Mouse (Mus musculus): Measurements from ENCODE around the gene Tcaf2. TPM values are rescaled to one million over a fixed set of nuclear protein-coding genes. Genes with fewer than 3 reads are reported as not detected.
A peak's percentile ranks its signal among the peaks of the same experiment; 100 is the strongest.

Tcaf2 gene
- total and polyA plus RNA-seq, 3 experiments: 1.1 to 3.6 (median 2.7) TPM

- intact Hi-C loops (cut with DNase I): no loop called here
- Histone ChIP-seq H3K4me3 (no peak overlapping the region), H3K4me1 (ENCODE audit: control insufficient read depth, insufficient read depth, low read length) (no peaks in the 10 kb centered on the region), H3K27me3 (ENCODE audit: control insufficient read depth, insufficient read depth, low read length) (no peaks in the 10 kb centered on the region), H3K36me3 (ENCODE audit: control insufficient read depth, insufficient read depth, low read length) (no peaks in the 10 kb centered on the region), H3K9ac (ENCODE audit: low read depth, low read length) (no peak overlapping the region), H3K27ac (no peak overlapping the region), H3K79me2 (replicated peaks; ENCODE audit: control insufficient read depth, insufficient read depth, low read length) (no peaks in the 10 kb centered on the region)
- no peak for DNase-seq
- WGBS: 68% methylated on average over 4 of the region's 4 CpGs
- TF ChIP-seq CTCF (IDR thresholded peaks at IDR 0.05) (peak; percentile 33), EP300 (IDR thresholded peaks at IDR 0.05; ENCODE audit: insufficient read depth, low read depth, low read length) (no peak), POLR2A (IDR thresholded peaks at IDR 0.05; ENCODE audit: insufficient read depth, low read depth, low read length) (no peak)
Observed at GRCm38 (mm10) chr6:42631395-42631794, 13.7 kb downstream of the Tcaf2 start.

DNA sequence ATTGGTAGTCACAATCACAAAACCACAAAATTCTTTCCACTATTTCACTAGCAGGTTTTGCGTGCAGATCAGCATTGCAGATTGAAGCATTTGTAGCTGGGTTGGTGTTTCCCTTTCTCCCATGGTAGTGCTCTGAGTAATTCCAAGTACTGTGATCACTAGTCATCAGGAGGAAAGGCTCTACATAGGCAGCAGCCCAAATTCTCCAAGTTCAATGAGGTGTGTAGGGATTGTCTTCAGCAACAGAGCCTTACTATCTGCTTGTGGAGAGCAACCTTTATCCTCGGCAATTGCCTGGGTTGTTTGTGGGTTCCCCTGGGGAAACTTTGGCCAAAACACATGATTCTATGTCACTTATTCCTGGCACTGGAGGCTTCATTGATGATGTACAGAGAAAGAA is 28.1 kb downstream of the Tcaf2 start:
- DNase-seq: no peak
- Histone ChIP-seq H3K27me3 (ENCODE audit: control insufficient read depth, insufficient read depth, low read length) (no peaks in the 10 kb centered on the region), H3K27ac (no peak overlapping the region), H3K79me2 (replicated peaks; ENCODE audit: control insufficient read depth, insufficient read depth, low read length) (no peaks in the 10 kb centered on the region), H3K4me1 (ENCODE audit: control insufficient read depth, insufficient read depth, low read length) (no peaks in the 10 kb centered on the region), H3K36me3 (ENCODE audit: control insufficient read depth, insufficient read depth, low read length) (no peaks in the 10 kb centered on the region), H3K4me3 (no peak overlapping the region), H3K9ac (ENCODE audit: low read depth, low read length) (no peak overlapping the region)
- intact Hi-C loops (cut with DNase I): loop anchor here (10.0 kb wide), 1 partner anchor 248 kb away; no protein-coding TSS in a partner anchor
- 72% methylated on average over 2 of the region's 2 CpGs for WGBS
- TF ChIP-seq CTCF (IDR thresholded peaks at IDR 0.05) (no peak), EP300 (IDR thresholded peaks at IDR 0.05; ENCODE audit: insufficient read depth, low read depth, low read length) (no peak), POLR2A (IDR thresholded peaks at IDR 0.05; ENCODE audit: insufficient read depth, low read depth, low read length) (no peak)

DNA sequence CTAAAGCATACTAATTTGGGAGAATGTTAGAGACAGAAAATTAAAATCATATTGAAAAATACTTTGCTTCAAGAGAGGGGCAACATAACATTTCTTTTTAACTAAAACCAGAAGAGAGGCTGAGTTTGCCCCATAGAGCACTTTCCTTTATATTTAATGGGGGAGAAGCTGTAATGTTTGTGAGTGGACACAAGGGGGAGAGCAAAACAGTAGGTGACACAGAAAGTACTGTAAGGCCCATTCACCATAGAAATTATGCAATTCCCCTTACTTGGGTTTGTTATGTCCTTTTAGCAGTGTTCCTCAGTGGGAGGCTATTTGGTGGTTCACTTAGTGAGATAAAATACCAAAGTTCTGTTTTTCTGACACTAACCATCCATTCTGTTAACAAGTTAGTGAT is 32.8 kb downstream of the Tcaf2 start:
- TF ChIP-seq CTCF (IDR thresholded peaks at IDR 0.05) (peak; percentile 82), POLR2A (IDR thresholded peaks at IDR 0.05; ENCODE audit: insufficient read depth, low read depth, low read length) (no peak), EP300 (IDR thresholded peaks at IDR 0.05; ENCODE audit: insufficient read depth, low read depth, low read length) (no peak)
- intact Hi-C loops (cut with DNase I): loop anchor here (10.0 kb wide), 1 partner anchor 253 kb away; no protein-coding TSS in a partner anchor
- H3K27me3 ChIP-seq (ENCODE audit: control insufficient read depth, insufficient read depth, low read length): no peaks in the 10 kb centered on the region
- H3K27ac ChIP-seq: no peak overlapping the region
- no peaks in the 10 kb centered on the region for H3K79me2 ChIP-seq (replicated peaks; ENCODE audit: control insufficient read depth, insufficient read depth, low read length)
- no peak overlapping the region for H3K4me3 ChIP-seq
- H3K36me3 ChIP-seq (ENCODE audit: control insufficient read depth, insufficient read depth, low read length): no peaks in the 10 kb centered on the region
- no peaks in the 10 kb centered on the region for H3K4me1 ChIP-seq (ENCODE audit: control insufficient read depth, insufficient read depth, low read length)
- no peak overlapping the region for H3K9ac ChIP-seq (ENCODE audit: low read depth, low read length)
- no peak for DNase-seq

DNA sequence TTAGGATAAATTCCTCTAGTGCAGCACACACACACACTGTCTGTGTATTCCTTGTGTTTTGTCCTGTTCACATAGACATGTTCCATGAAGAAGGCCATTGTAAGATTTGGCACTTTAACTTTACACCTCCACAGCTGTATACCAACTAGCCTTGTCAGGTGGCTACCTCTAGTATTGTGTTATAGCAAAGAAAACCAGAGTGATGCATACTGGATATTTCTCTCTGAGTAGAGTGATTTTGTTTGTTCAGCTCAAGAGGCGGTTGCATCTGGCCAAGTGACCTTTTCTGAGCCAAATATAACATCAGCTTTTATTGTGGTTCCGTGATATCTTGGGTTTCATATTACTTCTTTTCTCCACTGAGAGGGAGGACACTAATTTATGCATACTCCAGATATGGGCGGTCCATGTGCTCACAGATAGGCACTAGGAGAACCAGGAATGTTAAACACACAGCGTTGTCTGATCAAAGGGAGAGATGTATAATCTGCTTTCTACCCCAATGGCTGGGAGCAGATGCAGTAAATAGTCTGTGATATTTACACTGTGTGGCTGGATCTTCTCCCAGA is 34.0 kb downstream of the Tcaf2 start:
- WGBS: 16% methylated on average over 4 of the region's 4 CpGs
- intact Hi-C loops (cut with DNase I): loop anchor here (10.0 kb wide), 1 partner anchor 254 kb away; no protein-coding TSS in a partner anchor
- no peaks in the 10 kb centered on the region for H3K79me2 ChIP-seq (replicated peaks; ENCODE audit: control insufficient read depth, insufficient read depth, low read length)
- no peak overlapping the region for H3K4me3 ChIP-seq
- no peak overlapping the region for H3K9ac ChIP-seq (ENCODE audit: low read depth, low read length)
- no peak overlapping the region for H3K27ac ChIP-seq
- H3K27me3 ChIP-seq (ENCODE audit: control insufficient read depth, insufficient read depth, low read length): no peaks in the 10 kb centered on the region
- no peak for DNase-seq
- no peaks in the 10 kb centered on the region for H3K36me3 ChIP-seq (ENCODE audit: control insufficient read depth, insufficient read depth, low read length)
- no peak for TF ChIP-seq EP300 (IDR thresholded peaks at IDR 0.05; ENCODE audit: insufficient read depth, low read depth, low read length)
- TF ChIP-seq POLR2A (IDR thresholded peaks at IDR 0.05; ENCODE audit: insufficient read depth, low read depth, low read length): no peak
- no peak for TF ChIP-seq CTCF (IDR thresholded peaks at IDR 0.05)
- no peaks in the 10 kb centered on the region for H3K4me1 ChIP-seq (ENCODE audit: control insufficient read depth, insufficient read depth, low read length)

DNA sequence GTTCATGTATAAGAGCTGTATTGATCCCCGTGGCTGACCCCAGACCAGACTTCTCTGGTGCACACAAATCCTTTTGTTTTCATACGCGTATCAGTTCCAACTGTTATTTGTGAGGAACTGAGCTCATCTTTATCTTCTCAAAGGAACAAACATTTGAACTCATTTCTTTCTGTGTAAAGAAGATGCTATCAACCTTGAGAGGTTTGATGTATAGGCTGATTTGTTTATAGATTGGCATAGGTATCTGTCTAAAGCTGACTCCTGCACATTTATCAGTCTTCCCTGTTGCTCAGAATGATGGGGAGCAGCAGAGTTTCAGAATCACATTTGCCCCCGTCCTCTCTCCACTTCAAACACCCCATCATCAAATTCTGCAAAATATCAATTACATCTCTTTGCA is 47.5 kb downstream of the Tcaf2 start, which contains the start of gene Tcaf3:
TSS of gene Tcaf3 (minus strand) at position 101 of the 400 bp plus-strand sequence.
- intact Hi-C loops (cut with DNase I): no loop called here
- 78% methylated on average over 4 of the region's 4 CpGs for WGBS

GRCm38 (mm10) chr6:42593138-42593882 is 51.7 kb downstream of the Tcaf2 start:
- TF ChIP-seq EP300 (IDR thresholded peaks at IDR 0.05; ENCODE audit: insufficient read depth, low read depth, low read length) (no peak), POLR2A (IDR thresholded peaks at IDR 0.05; ENCODE audit: insufficient read depth, low read depth, low read length) (no peak), CTCF (IDR thresholded peaks at IDR 0.05) (no peak)
- Histone ChIP-seq H3K4me1 (ENCODE audit: control insufficient read depth, insufficient read depth, low read length) (no peaks in the 10 kb centered on the region), H3K27me3 (ENCODE audit: control insufficient read depth, insufficient read depth, low read length) (no peaks in the 10 kb centered on the region), H3K36me3 (ENCODE audit: control insufficient read depth, insufficient read depth, low read length) (no peaks in the 10 kb centered on the region), H3K27ac (no peak overlapping the region), H3K4me3 (no peak overlapping the region), H3K9ac (ENCODE audit: low read depth, low read length) (no peak overlapping the region), H3K79me2 (replicated peaks; ENCODE audit: control insufficient read depth, insufficient read depth, low read length) (no peaks in the 10 kb centered on the region)
- WGBS: 73% methylated on average over 17 of the region's 17 CpGs
- DNase-seq: no peak
- intact Hi-C loops (cut with DNase I): no loop called here

More for the DNA sequence above, 47.5 kb downstream of the Tcaf2 start, which contains the start of gene Tcaf3:
- Histone ChIP-seq H3K79me2 (replicated peaks; ENCODE audit: control insufficient read depth, insufficient read depth, low read length) (no peaks in the 10 kb centered on the region), H3K27me3 (ENCODE audit: control insufficient read depth, insufficient read depth, low read length) (no peaks in the 10 kb centered on the region), H3K9ac (ENCODE audit: low read depth, low read length) (no peak within 1 kb of the TSS), H3K27ac (no peak within 1 kb of the TSS), H3K36me3 (ENCODE audit: control insufficient read depth, insufficient read depth, low read length) (no peaks in the 10 kb centered on the region), H3K4me3 (no peak within 1 kb of the TSS), H3K4me1 (ENCODE audit: control insufficient read depth, insufficient read depth, low read length) (no peaks in the 10 kb centered on the region)
- TF ChIP-seq POLR2A (IDR thresholded peaks at IDR 0.05; ENCODE audit: insufficient read depth, low read depth, low read length): no peak
- TF ChIP-seq CTCF (IDR thresholded peaks at IDR 0.05): no peak
- TF ChIP-seq EP300 (IDR thresholded peaks at IDR 0.05; ENCODE audit: insufficient read depth, low read depth, low read length): no peak
- DNase-seq: no peak

Data from heart, adult 2 months (tissue).